Comparison of ENCODE assay signal across 8 mouse cellular contexts in the genomic region with DNA sequence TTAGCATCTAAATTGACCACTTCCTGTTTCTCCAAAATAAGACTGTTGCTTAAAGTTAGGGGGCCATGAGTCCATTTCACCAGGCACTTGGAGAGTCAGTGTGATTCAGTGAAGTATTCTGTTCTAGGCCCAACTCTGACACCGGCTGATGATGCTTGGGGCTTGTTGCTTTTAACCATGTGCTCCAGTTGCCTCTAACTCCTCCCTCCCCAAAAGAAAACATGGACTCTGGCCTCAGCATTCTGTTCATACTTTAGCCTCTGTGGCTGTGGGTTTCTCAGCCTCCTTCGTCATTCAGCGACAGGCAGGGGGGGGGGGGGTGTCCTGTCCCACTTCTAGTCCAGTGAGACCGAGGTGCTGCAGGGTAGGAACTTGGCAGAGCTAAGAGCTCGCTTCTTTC.
DNase-seq lines count a peak whose midpoint lies in the region; ATAC-seq and TF ChIP-seq lines count a peak whose summit lies in the region.

No protein-coding gene starts in this region.

- DNase-seq in hindbrain, embryonic 10.5 days (ENCODE audit: low spot score), result no peak
- no peak for DNase-seq in hindbrain, embryonic 11.5 days (ENCODE audit: low spot score)
- no peak for DNase-seq in forebrain, embryonic 14.5 days (ENCODE audit: low spot score)
- peak; percentile 9 to 45 for DNase-seq in kidney, postnatal 25 days
- no peak for DNase-seq in midbrain, postnatal 0 days (ENCODE audit: low spot score)
- no peak for DNase-seq in T-cell, adult 2 months (ENCODE audit: low spot score)
- no peak for DNase-seq in ovary, postnatal 14 days (ENCODE audit: low spot score)
- DNase-seq in MN1 (ENCODE audit: low spot score), result no peak

- ATAC-seq in hindbrain, embryonic 11.5 days (ENCODE audit: low FRiP score), result no peak
- peak; percentile 42 for ATAC-seq in forebrain, embryonic 14.5 days
- ATAC-seq in midbrain, postnatal 0 days (ENCODE audit: low FRiP score), result no peak

- no peak overlapping the region for H3K9ac ChIP-seq in hindbrain, embryonic 11.5 days (ENCODE audit: low read depth, low read length)
- H3K9ac ChIP-seq in forebrain, embryonic 14.5 days (ENCODE audit: low read length), result no peak overlapping the region
- H3K9ac ChIP-seq in midbrain, postnatal 0 days (replicated peaks; ENCODE audit: low read length, poor library complexity, severe bottlenecking), result 0 out of 2 replicates have a peak overlapping the region, but pooled peaks have one; percentile 39

- H3K36me3 ChIP-seq in hindbrain, embryonic 10.5 days, result no peaks in the 10 kb centered on the region
- no peaks in the 10 kb centered on the region for H3K36me3 ChIP-seq in hindbrain, embryonic 11.5 days (ENCODE audit: control insufficient read depth, insufficient read depth, low read length)
- no peaks in the 10 kb centered on the region for H3K36me3 ChIP-seq in forebrain, embryonic 14.5 days (ENCODE audit: control insufficient read depth, insufficient read depth, low read length)
- H3K36me3 ChIP-seq in midbrain, postnatal 0 days (ENCODE audit: insufficient read depth, low read length), result no peaks in the 10 kb centered on the region

- no peak overlapping the region for H3K4me2 ChIP-seq in hindbrain, embryonic 11.5 days (replicated peaks; ENCODE audit: low read depth, low read length)
- H3K4me2 ChIP-seq in forebrain, embryonic 14.5 days (ENCODE audit: low read length), result peak overlapping the region; percentile 33
- H3K4me2 ChIP-seq in midbrain, postnatal 0 days (ENCODE audit: low read depth, low read length, poor library complexity, severe bottlenecking), result peak overlapping the region; percentile 57

- no peak overlapping the region for H3K27ac ChIP-seq in hindbrain, embryonic 10.5 days
- H3K27ac ChIP-seq in hindbrain, embryonic 11.5 days (ENCODE audit: low read depth, low read length), result no peak overlapping the region
- no peak overlapping the region for H3K27ac ChIP-seq in forebrain, embryonic 14.5 days (ENCODE audit: low read depth, low read length)
- H3K27ac ChIP-seq in midbrain, postnatal 0 days (ENCODE audit: low read depth, low read length), result no peak overlapping the region

- WGBS in hindbrain, embryonic 10.5 days, result 75% methylated on average over 5 of the region's 5 CpGs
- WGBS in hindbrain, embryonic 11.5 days, result 69% methylated on average over 5 of the region's 5 CpGs
- WGBS in forebrain, embryonic 14.5 days, result 88% methylated on average over 5 of the region's 5 CpGs
- 71% methylated on average over 5 of the region's 5 CpGs for WGBS in midbrain, postnatal 0 days

- H3K4me1 ChIP-seq in hindbrain, embryonic 10.5 days (replicated peaks), result peaks cover 14% of the 10 kb centered on the region; the same call in 1 of the 2 replicates
- no peaks in the 10 kb centered on the region for H3K4me1 ChIP-seq in hindbrain, embryonic 11.5 days (replicated peaks; ENCODE audit: control insufficient read depth, insufficient read depth, low read length)
- no peaks in the 10 kb centered on the region for H3K4me1 ChIP-seq in forebrain, embryonic 14.5 days (ENCODE audit: control insufficient read depth, insufficient read depth, low read length)
- H3K4me1 ChIP-seq in midbrain, postnatal 0 days (ENCODE audit: insufficient read depth, low read length), result no peaks in the 10 kb centered on the region

- H3K4me3 ChIP-seq in hindbrain, embryonic 10.5 days, result peak overlapping the region; percentile 40
- no peak overlapping the region for H3K4me3 ChIP-seq in hindbrain, embryonic 11.5 days (ENCODE audit: low read depth, low read length)
- no peak overlapping the region for H3K4me3 ChIP-seq in forebrain, embryonic 14.5 days (ENCODE audit: low read depth, low read length)
- peak overlapping the region; percentile 28; the same call in 1 of the 2 replicates for H3K4me3 ChIP-seq in midbrain, postnatal 0 days (ENCODE audit: low read depth, low read length)

- no peaks in the 10 kb centered on the region for H3K9me3 ChIP-seq in hindbrain, embryonic 10.5 days
- no peaks in the 10 kb centered on the region for H3K9me3 ChIP-seq in hindbrain, embryonic 11.5 days (ENCODE audit: control insufficient read depth, low read length)
- H3K9me3 ChIP-seq in forebrain, embryonic 14.5 days (replicated peaks; ENCODE audit: control insufficient read depth, low read length), result no peaks in the 10 kb centered on the region
- H3K9me3 ChIP-seq in midbrain, postnatal 0 days (ENCODE audit: low read length), result no peaks in the 10 kb centered on the region

- no peak for TF ChIP-seq CTCF in midbrain, postnatal 0 days (IDR thresholded peaks at IDR 0.05)

- H3K27me3 ChIP-seq in hindbrain, embryonic 10.5 days (ENCODE audit: insufficient read depth, poor library complexity, severe bottlenecking), result no peaks in the 10 kb centered on the region
- H3K27me3 ChIP-seq in hindbrain, embryonic 11.5 days (ENCODE audit: control insufficient read depth, insufficient read depth, low read length), result no peaks in the 10 kb centered on the region
- H3K27me3 ChIP-seq in forebrain, embryonic 14.5 days (replicated peaks; ENCODE audit: control insufficient read depth, insufficient read depth, low read length), result no peaks in the 10 kb centered on the region
- no peaks in the 10 kb centered on the region for H3K27me3 ChIP-seq in midbrain, postnatal 0 days (ENCODE audit: insufficient read depth, low read length)

Comparison
In these comparisons a context has a peak if more than half of its experiments do, and no peak if none do; other contexts are left out.
1. H3K4me3 ChIP-seq: peak in hindbrain, embryonic 10.5 days (single experiment) and midbrain, postnatal 0 days (single experiment); none in hindbrain, embryonic 11.5 days (single experiment) and forebrain, embryonic 14.5 days (single experiment).
2. DNase-seq: peak in kidney, postnatal 25 days (2 of 2); none in hindbrain, embryonic 10.5 days (single experiment), hindbrain, embryonic 11.5 days (single experiment), forebrain, embryonic 14.5 days (single experiment), midbrain, postnatal 0 days (single experiment), T-cell, adult 2 months (single experiment), ovary, postnatal 14 days (single experiment) and MN1 (single experiment).